Mouse (Mus musculus) forebrain, embryonic 13.5 days (tissue): ENCODE results near the gene Tssk6. TPM values are rescaled to one million over a fixed set of nuclear protein-coding genes. Genes with fewer than 3 reads are reported as not detected.
"Not testable (repeated sequence)": the region's sequence is repeated elsewhere in the genome, so short reads cannot be mapped to it uniquely, and the experiment has no call there.

Source experiments
- ATAC-seq: fragments of 200-750 bp; cut with Nextera tagmentation; 2 replicates; pipeline ENCODE4 v1.8.0; 2017
- H3K27ac ChIP-seq: fragments of 300-500 bp; sonication (generic); 2 replicates; pipeline ENCODE4 v1.5.1; 2015; ENCODE audit warnings: inconsistent platforms, mild to moderate bottlenecking, moderate library complexity
- H3K27me3 ChIP-seq: fragments of 300-500 bp; sonication (generic); 2 replicates; pipeline ENCODE4 v1.6.1; 2015; ENCODE audit warnings: mild to moderate bottlenecking, inconsistent platforms
- H3K36me3 ChIP-seq: fragments of 300-500 bp; sonication (generic); 2 replicates; pipeline ENCODE4 v1.6.1; 2015; ENCODE audit warnings: mild to moderate bottlenecking, inconsistent platforms; ENCODE audit not compliant: poor library complexity, severe bottlenecking
- H3K4me1 ChIP-seq: fragments of 300-500 bp; sonication (generic); 2 replicates; pipeline ENCODE4 v1.6.1; 2015; ENCODE audit warnings: inconsistent platforms
- H3K4me2 ChIP-seq: fragments of 300-500 bp; sonication (generic); 2 replicates; pipeline ENCODE4 v1.6.1; 2015; ENCODE audit warnings: inconsistent platforms, mild to moderate bottlenecking, moderate library complexity
- H3K4me3 ChIP-seq: fragments of 300-500 bp; sonication (generic); 2 replicates; pipeline ENCODE4 v1.5.1; 2015; ENCODE audit warnings: mild to moderate bottlenecking, inconsistent platforms
- H3K9ac ChIP-seq: fragments of 300-500 bp; sonication (generic); 2 replicates; pipeline ENCODE4 v1.6.1; 2015; ENCODE audit warnings: mild to moderate bottlenecking, inconsistent platforms
- H3K9me3 ChIP-seq: fragments of 300-500 bp; sonication (generic); replicated peaks from 2 replicates; pipeline ENCODE4 v1.6.1; 2016; ENCODE audit warnings: inconsistent platforms
- WGBS: fragments of 180-500 bp; shearing (Covaris S2); methylation state at CpG from one replicate; pipeline ENCODE4 v1.1.7; 2015; 5-methylcytosine and 5-hydroxymethylcytosine counted together
- polyA plus RNA-seq: library from polyadenylated mRNA; unstranded; fragments of >200 nt; fragmentation: Nextera tagmentation; extraction: Ambion mirVana; gene quantifications from 2 replicates; pipeline ENCODE4 v1.2.1, GENCODE M21; 2015

Gene Tssk6
- polyA plus RNA-seq, 1 experiment from 2014 or later: 2.5 TPM

DNA sequence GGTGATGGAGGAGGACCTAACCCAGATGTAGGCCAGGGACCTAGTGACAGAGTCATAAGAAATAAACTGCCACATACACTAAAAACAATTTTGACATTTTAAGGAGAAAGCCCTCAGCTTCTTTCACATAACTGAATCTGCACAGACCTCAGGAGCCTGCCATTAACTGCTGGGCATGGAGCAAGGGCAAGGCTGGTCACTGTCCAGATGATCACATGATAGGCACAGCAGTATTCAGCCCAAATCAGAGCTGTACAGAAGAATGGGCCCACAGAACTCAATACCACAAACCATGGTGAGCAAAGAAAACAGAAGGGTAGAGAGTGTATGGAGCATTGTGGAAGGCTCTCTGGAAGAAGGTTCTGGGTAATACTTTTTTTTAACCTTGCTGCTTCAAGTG is 24.9 kb downstream of the Tssk6 start:
- Histone ChIP-seq H3K4me1 (no peaks in the 10 kb centered on the region), H3K9ac (no peak overlapping the region), H3K4me2 (no peak overlapping the region), H3K27ac (no peak overlapping the region), H3K4me3 (no peak overlapping the region), H3K9me3 (no peaks in the 10 kb centered on the region), H3K36me3 (0 out of 2 replicates have a peak, but pooled peaks cover 12% of the 10 kb centered on the region), H3K27me3 (no peaks in the 10 kb centered on the region)
- ATAC-seq: no peak

DNA sequence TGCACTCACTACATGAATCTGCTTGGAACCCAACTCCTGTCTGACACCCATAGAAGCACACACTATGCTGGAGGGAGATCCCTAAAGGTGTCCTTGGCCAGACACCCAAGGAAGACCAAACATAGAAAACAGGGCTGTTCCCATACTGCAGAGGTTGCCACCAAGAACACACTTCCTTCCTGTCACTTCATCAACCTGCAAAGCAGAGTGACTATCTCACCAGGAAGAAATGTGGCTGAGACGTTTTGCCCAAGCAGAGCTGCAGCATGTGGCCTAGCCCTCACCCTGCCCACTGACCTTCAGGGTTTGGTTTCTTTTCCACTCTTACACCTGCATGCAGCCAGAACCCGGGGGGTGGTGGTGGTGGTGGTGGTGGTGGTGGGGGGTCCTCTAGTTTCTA is 31.8 kb downstream of the Tssk6 start:
- ATAC-seq: no peak
- no peak overlapping the region for H3K9ac ChIP-seq
- H3K4me3 ChIP-seq: no peak overlapping the region
- peaks cover 14% of the 10 kb centered on the region for H3K4me1 ChIP-seq
- H3K36me3 ChIP-seq: peaks cover 29% of the 10 kb centered on the region
- no peak overlapping the region for H3K27ac ChIP-seq
- H3K27me3 ChIP-seq: no peaks in the 10 kb centered on the region
- no peaks in the 10 kb centered on the region for H3K9me3 ChIP-seq
- no peak overlapping the region for H3K4me2 ChIP-seq
- WGBS: 92% methylated on average over 2 of the region's 2 CpGs

GRCm38 (mm10) chr8:69934582-69934981 is 32.6 kb downstream of the Tssk6 start:
- no peaks in the 10 kb centered on the region for H3K9me3 ChIP-seq
- H3K27ac ChIP-seq: no peak overlapping the region
- peaks cover 14% of the 10 kb centered on the region for H3K4me1 ChIP-seq
- no peak overlapping the region for H3K4me2 ChIP-seq
- ATAC-seq: no peak
- no peak overlapping the region for H3K4me3 ChIP-seq
- peaks cover 29% of the 10 kb centered on the region for H3K36me3 ChIP-seq
- no peaks in the 10 kb centered on the region for H3K27me3 ChIP-seq
- H3K9ac ChIP-seq: no peak overlapping the region
- 92% methylated on average over 5 of the region's 5 CpGs for WGBS

GRCm38 (mm10) chr8:69935431-69935830 is 33.4 kb downstream of the Tssk6 start:
- H3K4me2 ChIP-seq: no peak overlapping the region
- H3K4me1 ChIP-seq: peaks cover 14% of the 10 kb centered on the region
- no peak for ATAC-seq
- peaks cover 29% of the 10 kb centered on the region for H3K36me3 ChIP-seq
- no peak overlapping the region for H3K4me3 ChIP-seq
- H3K9me3 ChIP-seq: no peaks in the 10 kb centered on the region
- H3K27ac ChIP-seq: no peak overlapping the region
- WGBS: 92% methylated on average over 3 of the region's 3 CpGs
- no peaks in the 10 kb centered on the region for H3K27me3 ChIP-seq
- H3K9ac ChIP-seq: no peak overlapping the region

DNA sequence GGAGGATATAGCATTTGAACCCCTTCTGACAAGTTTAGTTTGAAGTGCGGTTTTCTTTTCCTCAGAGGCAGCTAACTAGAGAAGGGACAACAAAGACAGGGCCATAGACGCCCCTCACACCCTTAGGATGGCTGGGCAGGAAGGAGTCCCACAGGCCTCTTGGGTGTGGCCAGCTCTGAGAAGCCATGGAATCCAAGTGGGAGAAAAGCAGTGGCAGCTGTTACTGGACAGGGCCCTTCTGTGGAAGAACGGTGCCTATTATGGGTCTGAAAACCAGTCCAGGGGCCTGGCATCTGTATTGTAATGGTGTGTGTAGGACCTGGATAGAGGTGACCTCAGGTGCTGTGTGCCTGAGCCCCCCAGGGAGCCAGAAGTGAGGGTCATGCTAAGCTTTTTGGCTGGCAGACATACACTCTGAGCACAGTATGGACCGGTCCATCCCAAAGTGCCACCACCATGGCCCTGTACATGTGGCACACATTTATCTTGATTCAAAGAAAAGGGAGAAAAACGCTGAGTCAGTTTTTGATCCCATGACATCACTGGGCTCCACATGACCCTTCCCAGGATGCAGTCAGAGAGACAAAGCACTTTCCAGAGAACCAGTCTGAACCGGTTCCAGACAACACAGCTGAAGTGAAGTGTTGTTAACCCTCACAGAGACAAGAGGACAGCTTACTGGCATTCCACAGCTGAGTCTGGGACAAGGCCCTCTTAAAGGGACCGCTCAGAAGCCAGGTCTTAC is 34.2 kb downstream of the Tssk6 start:
- H3K4me2 ChIP-seq: no peak overlapping the region
- H3K36me3 ChIP-seq: peaks cover 29% of the 10 kb centered on the region
- H3K4me1 ChIP-seq: peaks cover 14% of the 10 kb centered on the region
- no peaks in the 10 kb centered on the region for H3K9me3 ChIP-seq
- ATAC-seq: peak; percentile 53; the same call in 1 of the 2 replicates
- H3K27me3 ChIP-seq: no peaks in the 10 kb centered on the region
- H3K4me3 ChIP-seq: no peak overlapping the region
- H3K9ac ChIP-seq: peak overlapping the region; percentile 16; the same call in 1 of the 2 replicates
- 59% methylated on average over 7 of the region's 7 CpGs for WGBS
- peak overlapping the region; percentile 35; the same call in 1 of the 2 replicates for H3K27ac ChIP-seq

- WGBS: 97% methylated on average over 3 of the region's 3 CpGs
- no peak for ATAC-seq
- no peak overlapping the region for H3K9ac ChIP-seq
- H3K27ac ChIP-seq: no peak overlapping the region
- H3K9me3 ChIP-seq: no peaks in the 10 kb centered on the region
- peaks cover 14% of the 10 kb centered on the region for H3K4me1 ChIP-seq
- H3K27me3 ChIP-seq: no peaks in the 10 kb centered on the region
- no peak overlapping the region for H3K4me2 ChIP-seq
- H3K4me3 ChIP-seq: no peak overlapping the region
- H3K36me3 ChIP-seq: peaks cover 29% of the 10 kb centered on the region
Measured at GRCm38 (mm10) chr8:69937466-69937865, 35.5 kb downstream of the Tssk6 start.

DNA sequence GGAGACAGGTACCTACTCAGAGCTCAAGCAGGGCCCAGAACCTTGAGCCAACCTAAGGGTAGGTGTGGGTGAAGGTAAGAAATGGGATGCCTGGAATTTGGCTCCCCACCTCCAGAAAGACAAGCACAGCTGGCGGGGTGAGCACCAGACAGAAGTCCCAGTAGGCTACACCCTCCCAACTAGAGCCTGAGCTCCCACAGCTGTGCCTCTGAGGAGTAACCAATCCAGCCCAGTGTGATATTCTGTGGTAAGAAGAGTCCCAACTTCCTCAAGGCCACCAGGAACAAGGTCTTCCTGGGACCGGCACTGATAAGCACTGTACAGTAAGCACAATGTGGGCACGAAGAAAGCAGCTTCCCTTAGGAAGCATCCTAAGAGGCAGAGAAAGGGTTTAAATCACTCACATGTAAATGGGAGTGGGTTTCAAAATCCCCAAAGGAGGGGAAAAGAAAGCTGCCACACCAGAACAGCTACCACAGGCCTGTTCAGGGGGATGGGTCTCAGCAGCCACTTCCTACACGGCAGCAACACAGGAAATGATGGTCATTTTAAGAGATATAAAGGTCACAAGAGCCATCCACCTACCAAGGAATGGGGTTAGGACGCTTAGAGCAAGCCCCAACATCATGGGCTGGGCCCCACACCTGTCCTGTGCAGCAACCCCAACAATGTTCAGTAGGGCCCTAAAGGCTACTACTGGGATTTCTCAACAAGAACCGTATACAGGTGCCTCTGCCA is 36.4 kb downstream of the Tssk6 start:
- Histone ChIP-seq H3K36me3 (peaks cover 24% of the 10 kb centered on the region), H3K4me2 (no peak overlapping the region), H3K4me1 (peaks cover 14% of the 10 kb centered on the region), H3K4me3 (no peak overlapping the region), H3K27ac (no peak overlapping the region), H3K9ac (no peak overlapping the region), H3K9me3 (no peaks in the 10 kb centered on the region), H3K27me3 (no peaks in the 10 kb centered on the region)
- WGBS: 94% methylated on average over 6 of the region's 6 CpGs
- ATAC-seq: no peak

GRCm38 (mm10) chr8:69939633-69940032 is 37.6 kb downstream of the Tssk6 start:
- Histone ChIP-seq H3K27ac (no peak overlapping the region), H3K4me1 (peaks cover 14% of the 10 kb centered on the region), H3K4me3 (no peak overlapping the region), H3K27me3 (no peaks in the 10 kb centered on the region), H3K36me3 (peaks cover 12% of the 10 kb centered on the region), H3K4me2 (no peak overlapping the region), H3K9me3 (no peaks in the 10 kb centered on the region), H3K9ac (no peak overlapping the region)
- WGBS: 62% methylated on average over 3 of the region's 3 CpGs
- ATAC-seq: no peak

- H3K4me1 ChIP-seq: peaks cover 14% of the 10 kb centered on the region
- H3K9me3 ChIP-seq: no peaks in the 10 kb centered on the region
- no peak overlapping the region for H3K4me3 ChIP-seq
- H3K9ac ChIP-seq: no peak overlapping the region
- peaks cover 5% of the 10 kb centered on the region for H3K36me3 ChIP-seq
- no peak overlapping the region for H3K27ac ChIP-seq
- WGBS: 90% methylated on average over 2 of the region's 2 CpGs
- no peak for ATAC-seq
- H3K4me2 ChIP-seq: no peak overlapping the region
- H3K27me3 ChIP-seq: no peaks in the 10 kb centered on the region
Measured at GRCm38 (mm10) chr8:69940386-69940785, 38.4 kb downstream of the Tssk6 start.

DNA sequence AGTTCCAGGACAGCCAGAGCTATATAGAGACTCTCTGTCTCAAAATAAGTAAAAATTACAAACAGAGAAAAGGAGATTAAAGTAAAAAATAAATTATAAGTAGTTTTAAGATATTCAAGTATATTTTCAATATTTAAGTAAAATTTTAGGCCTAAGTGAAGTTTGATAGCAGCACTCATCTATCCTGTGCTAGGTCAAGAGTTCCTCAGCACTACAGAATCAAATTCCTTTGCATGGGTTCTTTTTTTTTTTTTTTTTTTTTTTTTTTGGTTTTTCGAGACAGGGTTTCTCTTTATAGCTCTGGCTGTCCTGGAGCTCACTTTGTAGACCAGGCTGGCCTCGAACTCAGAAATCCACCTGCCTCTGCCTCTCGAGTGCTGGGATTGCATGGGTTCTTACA is 40.5 kb downstream of the Tssk6 start:
- not testable (repeated sequence) for H3K4me2 ChIP-seq, H3K36me3 ChIP-seq, H3K27me3 ChIP-seq, ATAC-seq, H3K4me1 ChIP-seq, H3K9me3 ChIP-seq, H3K9ac ChIP-seq, H3K27ac ChIP-seq, H3K4me3 ChIP-seq
- 96% methylated on average over 3 of the region's 3 CpGs for WGBS

GRCm38 (mm10) chr8:69950300-69950699 is 48.3 kb downstream of the Tssk6 start:
- 91% methylated on average over 2 of the region's 2 CpGs for WGBS
- Histone ChIP-seq H3K27me3 (no peaks in the 10 kb centered on the region), H3K4me2 (no peak overlapping the region), H3K9me3 (no peaks in the 10 kb centered on the region), H3K4me3 (no peak overlapping the region), H3K36me3 (0 out of 2 replicates have a peak, but pooled peaks cover 11% of the 10 kb centered on the region), H3K9ac (no peak overlapping the region), H3K27ac (no peak overlapping the region), H3K4me1 (peaks cover 4% of the 10 kb centered on the region; the same call in 1 of the 2 replicates)
- ATAC-seq: no peak
